Mouse (Mus musculus) G1E (cell line): ENCODE data around the gene Tcp11. TPM values are rescaled to one million over a fixed set of nuclear protein-coding genes. Genes with fewer than 3 reads are reported as not detected.

Experiments
- ATAC-seq: 2 replicates; pipeline ENCODE4 v1.8.0; 2016; ENCODE audit warnings: mild to moderate bottlenecking; ENCODE audit not compliant: insufficient number of reproducible peaks, poor library complexity, low FRiP score, severe bottlenecking; ENCODE audit errors: extremely low read depth
- DNase-seq: peaks from one replicate; pipeline ENCODE4 v3.0.0; 2012; ENCODE audit warnings: low spot score
- H3K27me3 ChIP-seq: 2 replicates; pipeline ENCODE4 v1.6.1; 2012; ENCODE audit warnings: mild to moderate bottlenecking, low read length, inconsistent platforms; ENCODE audit not compliant: insufficient read depth
- H3K36me3 ChIP-seq: replicated peaks from 2 replicates; pipeline ENCODE3; 2012; ENCODE audit warnings: mild to moderate bottlenecking, inconsistent platforms
- H3K4me1 ChIP-seq: 2 replicates; pipeline ENCODE4 v1.6.1; 2012; ENCODE audit warnings: low read depth, low read length, inconsistent platforms, mixed read lengths; ENCODE audit not compliant: insufficient read depth
- H3K4me3 ChIP-seq: 2 replicates; pipeline ENCODE4 v1.5.1; 2012; ENCODE audit warnings: low read depth, mild to moderate bottlenecking, inconsistent platforms, low read length, moderate library complexity, mixed read lengths
- H3K9me3 ChIP-seq: replicated peaks from 2 replicates; pipeline ENCODE4 v1.6.1; 2012; ENCODE audit warnings: inconsistent platforms
- CTCF ChIP-seq: IDR thresholded peaks from 2 replicates; pipeline ENCODE4 v1.5.1; 2012; ENCODE audit warnings: low read depth, low read length, inconsistent platforms, mixed read lengths
- GATA1 ChIP-seq: IDR thresholded peaks from 2 replicates; pipeline ENCODE4 v1.6.1; 2012; ENCODE audit warnings: borderline replicate concordance, low read length, inconsistent platforms, mixed read lengths
- GATA2 ChIP-seq: IDR thresholded peaks from 2 replicates; pipeline ENCODE4 v1.6.1; 2012; ENCODE audit warnings: low read depth, low read length, inconsistent platforms, borderline replicate concordance
- POLR2AphosphoS5 ChIP-seq: IDR thresholded peaks from 2 replicates; pipeline ENCODE4 v1.6.1; 2012; ENCODE audit warnings: low read depth, low read length, inconsistent platforms; ENCODE audit not compliant: insufficient replicate concordance
- TAL1 ChIP-seq: conservative IDR thresholded peaks from 2 replicates; pipeline ENCODE4 v1.6.1; 2012; ENCODE audit warnings: low read depth, low read length, inconsistent platforms, mixed read lengths
- polyA plus RNA-seq: library from polyadenylated mRNA; stranded (reverse); fragments of >175 nt; gene quantifications from 2 replicates; pipeline ENCODE4 v1.2.3, GENCODE M21; 2012
- total RNA-seq, 2 experiments: library from RNA; stranded (forward) in 1 of 2; stranded (reverse) in 1 of 2; fragments of 200-1000 nt in 1 of 2; fragments of >200 nt in 1 of 2; fragmentation: Nextera tagmentation in 1 of 2; gene quantifications; 2 replicates each; pipeline ENCODE4 v1.2.3; 2014 to 2017

Tcp11 gene
- total RNA-seq (2014; fragmentation: Nextera tagmentation) (not detected in 2 replicates), total RNA-seq (2017) (not detected in 2 replicates), polyA plus RNA-seq (not detected in 2 replicates)

GRCm38 (mm10) chr17:28080045-28080816 is at the start of gene Tcp11:
TSS of gene Tcp11 (minus strand) at chr17:28080639.
- peak within 1 kb of the TSS; percentile 30; the same call in 1 of the 2 replicates for H3K4me3 ChIP-seq
- no peak for ATAC-seq
- no peak for TF ChIP-seq TAL1
- H3K27me3 ChIP-seq = peaks cover 25% of the 10 kb centered on the region
- DNase-seq = no peak
- H3K9me3 ChIP-seq = peaks cover 3% of the 10 kb centered on the region; the same call in 1 of the 2 replicates
- no peaks in the 10 kb centered on the region for H3K36me3 ChIP-seq
- peaks cover 26% of the 10 kb centered on the region for H3K4me1 ChIP-seq

GRCm38 (mm10) chr17:28129796-28130195 is 49.4 kb upstream of the Tcp11 start:
- no peak for ATAC-seq
- no peak for TF ChIP-seq GATA2
- no peak for TF ChIP-seq TAL1
- no peak for TF ChIP-seq CTCF
- TF ChIP-seq GATA1 = no peak
- no peak for TF ChIP-seq POLR2AphosphoS5
- Histone ChIP-seq H3K4me3 (no peak overlapping the region), H3K27me3 (peaks cover 28% of the 10 kb centered on the region), H3K4me1 (no peaks in the 10 kb centered on the region), H3K36me3 (no peaks in the 10 kb centered on the region), H3K9me3 (no peaks in the 10 kb centered on the region)
- no peak for DNase-seq

- no peaks in the 10 kb centered on the region for H3K9me3 ChIP-seq
- peaks cover 12% of the 10 kb centered on the region for H3K27me3 ChIP-seq
- ATAC-seq = no peak
- no peak overlapping the region for H3K4me3 ChIP-seq
- TF ChIP-seq CTCF (no peak), GATA2 (no peak), GATA1 (no peak), POLR2AphosphoS5 (no peak), TAL1 (no peak)
- no peaks in the 10 kb centered on the region for H3K4me1 ChIP-seq
- DNase-seq = no peak
- no peaks in the 10 kb centered on the region for H3K36me3 ChIP-seq
Measured at GRCm38 (mm10) chr17:28124368-28124767, 43.9 kb upstream of the Tcp11 start.

- Histone ChIP-seq H3K4me1 (no peaks in the 10 kb centered on the region), H3K4me3 (no peak overlapping the region), H3K36me3 (no peaks in the 10 kb centered on the region), H3K9me3 (no peaks in the 10 kb centered on the region), H3K27me3 (peaks cover 8% of the 10 kb centered on the region)
- TF ChIP-seq TAL1 (no peak), POLR2AphosphoS5 (no peak), GATA2 (no peak), GATA1 (no peak), CTCF (no peak)
- ATAC-seq (no peak), DNase-seq (no peak)
Measured at GRCm38 (mm10) chr17:28123627-28124026, 43.2 kb upstream of the Tcp11 start.

GRCm38 (mm10) chr17:28122949-28123348 is 42.5 kb upstream of the Tcp11 start:
- DNase-seq = no peak
- H3K4me1 ChIP-seq = no peaks in the 10 kb centered on the region
- H3K36me3 ChIP-seq = no peaks in the 10 kb centered on the region
- ATAC-seq = no peak
- TF ChIP-seq GATA2 = no peak
- TF ChIP-seq TAL1 = no peak
- no peak for TF ChIP-seq POLR2AphosphoS5
- TF ChIP-seq GATA1 = no peak
- no peak for TF ChIP-seq CTCF
- H3K4me3 ChIP-seq = no peak overlapping the region
- peaks cover 6% of the 10 kb centered on the region for H3K27me3 ChIP-seq
- no peaks in the 10 kb centered on the region for H3K9me3 ChIP-seq

GRCm38 (mm10) chr17:28120460-28120859 is 40.0 kb upstream of the Tcp11 start:
- Histone ChIP-seq H3K36me3 (no peaks in the 10 kb centered on the region), H3K27me3 (peaks cover 14% of the 10 kb centered on the region), H3K4me3 (no peak overlapping the region), H3K9me3 (no peaks in the 10 kb centered on the region), H3K4me1 (no peaks in the 10 kb centered on the region)
- TF ChIP-seq TAL1 (no peak), GATA2 (no peak), CTCF (no peak), POLR2AphosphoS5 (no peak), GATA1 (no peak)
- ATAC-seq = no peak
- no peak for DNase-seq
